ENCODE assay signal across 10 mouse cellular contexts in the genomic region with DNA sequence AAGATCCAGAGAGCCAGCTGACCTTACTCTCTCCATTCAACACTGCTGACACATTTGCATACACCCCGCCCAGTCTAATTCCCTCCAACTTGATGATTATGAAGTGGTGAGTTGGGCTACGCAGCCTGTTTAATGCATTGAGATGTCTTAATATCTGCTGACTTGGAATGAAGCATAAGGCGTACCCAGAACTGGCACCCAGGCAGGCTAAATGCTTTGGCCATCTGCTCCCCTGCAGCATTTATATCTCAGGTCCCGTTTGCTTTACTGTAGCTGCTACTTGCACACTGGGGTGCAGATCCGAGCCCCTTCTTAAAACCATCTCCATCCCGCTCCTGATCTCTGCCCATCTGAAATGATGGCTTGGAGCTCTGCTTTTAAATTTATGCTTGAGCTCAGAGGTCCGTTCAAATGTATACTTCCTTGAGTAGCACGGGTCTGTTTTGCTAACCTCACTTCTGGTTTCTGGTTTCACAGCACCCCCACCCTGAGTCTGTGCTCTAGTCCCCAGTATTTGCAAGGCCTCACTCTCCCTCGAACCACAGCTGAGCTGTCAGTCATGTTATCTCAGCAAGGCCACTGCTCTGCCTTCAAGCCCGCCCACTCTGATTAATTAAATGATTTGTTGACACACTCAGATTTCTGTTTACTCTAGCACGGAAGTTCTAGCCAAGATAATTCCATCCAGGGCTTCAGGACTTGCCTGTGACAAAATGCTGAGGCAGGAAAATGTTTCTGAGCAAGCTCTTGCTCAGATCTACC. TPM values are rescaled to one million over a fixed set of nuclear protein-coding genes. Genes with fewer than 3 reads are reported as not detected.
DNase-seq lines count a peak whose midpoint lies in the region; ATAC-seq and TF ChIP-seq lines count a peak whose summit lies in the region.
"Had no signal": no experiment of that assay in that cellular context is flagged by ENCODE, and none has a peak within 500 bp of the region (broad histone marks: within the 10 kb centered on the region; RNA-seq: fewer than 3 reads in every experiment).

No protein-coding gene starts in this region.

- H3K4me1 ChIP-seq in midbrain, embryonic 11.5 days (ENCODE audit: control insufficient read depth, insufficient read depth, low read length) = 0 out of 2 replicates have a peak, but pooled peaks cover 3% of the 10 kb centered on the region
- H3K4me1 ChIP-seq in midbrain, embryonic 13.5 days (replicated peaks) = peaks cover 4% of the 10 kb centered on the region
- H3K4me1 ChIP-seq in heart, embryonic 12.5 days (replicated peaks) = peaks cover 26% of the 10 kb centered on the region

- H3K9ac ChIP-seq in midbrain, embryonic 11.5 days (ENCODE audit: low read length) = no peak overlapping the region
- no peak overlapping the region for H3K9ac ChIP-seq in midbrain, embryonic 13.5 days (replicated peaks)
- no peak overlapping the region for H3K9ac ChIP-seq in heart, embryonic 12.5 days
- H3K9ac ChIP-seq: heart, embryonic 13.5 days had no signal

- ATAC-seq in midbrain, embryonic 11.5 days (ENCODE audit: low FRiP score) = no peak
- ATAC-seq in midbrain, embryonic 13.5 days = no peak
- peak; percentile 57 for ATAC-seq in megakaryocyte progenitor cell, adult 5-6 weeks (replicated peaks; ENCODE audit: poor library complexity)
- ATAC-seq in heart, embryonic 12.5 days (ENCODE audit: insufficient number of reproducible peaks, low FRiP score) = no peak

- intact Hi-C loops in left cerebral cortex, adult 2 months (cut with DNase I) = no loop called here

- no peak overlapping the region for H3K4me2 ChIP-seq in midbrain, embryonic 11.5 days
- H3K4me2 ChIP-seq in midbrain, embryonic 13.5 days (replicated peaks) = no peak overlapping the region
- H3K4me2 ChIP-seq in heart, embryonic 12.5 days = no peak overlapping the region
- H3K4me2 ChIP-seq: heart, embryonic 13.5 days had no signal

- H3K4me3 ChIP-seq in midbrain, embryonic 11.5 days (ENCODE audit: low read depth, low read length) = no peak overlapping the region
- H3K4me3 ChIP-seq in midbrain, embryonic 13.5 days (replicated peaks) = no peak overlapping the region
- H3K4me3 ChIP-seq in left cerebral cortex, adult 2 months = no peak overlapping the region
- H3K4me3 ChIP-seq in heart, embryonic 12.5 days = no peak overlapping the region
- H3K4me3 ChIP-seq: heart, embryonic 13.5 days had no signal

- DNase-seq in midbrain, embryonic 11.5 days (ENCODE audit: low spot score, missing footprints) = peak; percentile 81
- DNase-seq in cerebellum, postnatal 10 days = peak; percentile 66 to 74
- peak; percentile 23 for DNase-seq in kidney, adult 9 months
- no peak for DNase-seq in left cerebral cortex, adult 8-10 months (ENCODE audit: low spot score in 2 of 2)
- DNase-seq in left cerebral cortex, adult 2 months (ENCODE audit: extremely low spot score in 1 of 2, low spot score in 2 of 2) = no peak

- no peak for TF ChIP-seq CTCF in left cerebral cortex, adult 2 months (IDR thresholded peaks at IDR 0.05)

- no peak overlapping the region for H3K27ac ChIP-seq in midbrain, embryonic 11.5 days (ENCODE audit: low read depth, low read length)
- H3K27ac ChIP-seq in midbrain, embryonic 13.5 days = no peak overlapping the region
- no peak overlapping the region for H3K27ac ChIP-seq in left cerebral cortex, adult 2 months
- no peak overlapping the region for H3K27ac ChIP-seq in heart, embryonic 12.5 days (ENCODE audit: poor library complexity, severe bottlenecking)
- H3K27ac ChIP-seq: heart, embryonic 13.5 days had no signal

- H3K27me3 ChIP-seq in midbrain, embryonic 11.5 days (ENCODE audit: control insufficient read depth, insufficient read depth, low read length) = no peaks in the 10 kb centered on the region
- no peaks in the 10 kb centered on the region for H3K27me3 ChIP-seq in midbrain, embryonic 13.5 days
- no peaks in the 10 kb centered on the region for H3K27me3 ChIP-seq in heart, embryonic 12.5 days (replicated peaks)
- H3K27me3 ChIP-seq: heart, embryonic 13.5 days had no signal

- H3K9me3 ChIP-seq in midbrain, embryonic 11.5 days (ENCODE audit: control insufficient read depth, low read length) = no peaks in the 10 kb centered on the region
- no peaks in the 10 kb centered on the region for H3K9me3 ChIP-seq in midbrain, embryonic 13.5 days
- H3K9me3 ChIP-seq in heart, embryonic 12.5 days (replicated peaks) = no peaks in the 10 kb centered on the region
- H3K9me3 ChIP-seq: heart, embryonic 13.5 days had no signal

- WGBS in midbrain, embryonic 11.5 days = 73% methylated on average over 11 of the region's 11 CpGs
- WGBS in midbrain, embryonic 13.5 days = 68% methylated on average over 11 of the region's 11 CpGs
- WGBS in heart, embryonic 12.5 days = 48% methylated on average over 11 of the region's 11 CpGs

- no peaks in the 10 kb centered on the region for H3K36me3 ChIP-seq in midbrain, embryonic 11.5 days (ENCODE audit: control insufficient read depth, insufficient read depth, low read length)
- no peaks in the 10 kb centered on the region for H3K36me3 ChIP-seq in midbrain, embryonic 13.5 days
- H3K36me3 ChIP-seq in heart, embryonic 12.5 days = no peaks in the 10 kb centered on the region
- H3K36me3 ChIP-seq: heart, embryonic 13.5 days had no signal

RNA-seq across cellular contexts. Expression of a gene that starts 15.1 kb away (rescaled TPM):
- polyA plus RNA-seq in midbrain, embryonic 11.5 days (2014; fragmentation: Nextera tagmentation; extraction: Ambion mirVana) = 0.18 and 0.50 TPM in 2 replicates
- polyA plus RNA-seq in midbrain, embryonic 13.5 days (2015; fragmentation: Nextera tagmentation; extraction: Ambion mirVana) = 0.78 and 1.3 TPM in 2 replicates
- not detected in 2 replicates for total RNA-seq in megakaryocyte progenitor cell, adult 5-6 weeks (2015)
- not detected in 2 replicates for total RNA-seq in megakaryocyte progenitor cell, adult 5-6 weeks (2017)
- 1 to 10 TPM; 2.1 to 3.5 (median 2.7) TPM for total RNA-seq in left cerebral cortex, adult 8-10 months (2022)
- 1 to 10 TPM; 1.8 to 2.0 TPM for total RNA-seq in left cerebral cortex, adult 2 months (2021)
- polyA plus RNA-seq in heart, embryonic 12.5 days (2016; fragmentation: Nextera tagmentation; extraction: Ambion mirVana) = 7.0 and 7.7 TPM in 2 replicates
- polyA plus RNA-seq: small intestine, adult 2 months had no signal

RNA-seq across cellular contexts. Expression of a gene that starts 16.6 kb away (rescaled TPM):
- not detected in 2 replicates for polyA plus RNA-seq in midbrain, embryonic 11.5 days (2014; fragmentation: Nextera tagmentation; extraction: Ambion mirVana)
- not detected in 2 replicates for polyA plus RNA-seq in midbrain, embryonic 13.5 days (2015; fragmentation: Nextera tagmentation; extraction: Ambion mirVana)
- not detected in 2 replicates for total RNA-seq in megakaryocyte progenitor cell, adult 5-6 weeks (2015)
- not detected in 2 replicates for total RNA-seq in megakaryocyte progenitor cell, adult 5-6 weeks (2017)
- total RNA-seq in left cerebral cortex, adult 8-10 months (2022) = not detected
- not detected for total RNA-seq in left cerebral cortex, adult 2 months (2021)
- not detected in 2 replicates for polyA plus RNA-seq in heart, embryonic 12.5 days (2016; fragmentation: Nextera tagmentation; extraction: Ambion mirVana)
- polyA plus RNA-seq: heart, embryonic 13.5 days; small intestine, adult 2 months had no signal

Comparison
In these comparisons a context has a peak if more than half of its experiments do, and no peak if none do; other contexts are left out.
1. DNase-seq: peak in midbrain, embryonic 11.5 days (single experiment), cerebellum, postnatal 10 days (2 of 2) and kidney, adult 9 months (single experiment); none in left cerebral cortex, adult 8-10 months (0 of 2) and left cerebral cortex, adult 2 months (0 of 2).